ENCODE assay signal across 23 mouse cellular contexts in genomic region chr1:192311298-192311697, GRCm38 (mm10).
DNase-seq lines count a peak whose midpoint lies in the region; ATAC-seq and TF ChIP-seq lines count a peak whose summit lies in the region.
"Had no signal": no experiment of that assay in that cellular context is flagged by ENCODE, and none has a peak within 500 bp of the region (broad histone marks: within the 10 kb centered on the region; RNA-seq: fewer than 3 reads in every experiment).

No protein-coding gene starts in this region.

- no peak for TF ChIP-seq CTCF in intestine, postnatal 0 days (IDR thresholded peaks at IDR 0.05; ENCODE audit: low read depth)
- TF ChIP-seq CTCF in small intestine, adult 2 months (IDR thresholded peaks at IDR 0.05; ENCODE audit: extremely low read depth, insufficient read length, insufficient replicate concordance, low read depth, low read length): no peak

- no peaks in the 10 kb centered on the region for H3K27me3 ChIP-seq in midbrain, embryonic 11.5 days (ENCODE audit: control insufficient read depth, insufficient read depth, low read length)
- H3K27me3 ChIP-seq in midbrain, embryonic 13.5 days: no peaks in the 10 kb centered on the region
- no peaks in the 10 kb centered on the region for H3K27me3 ChIP-seq in intestine, embryonic 15.5 days (replicated peaks)
- H3K27me3 ChIP-seq in intestine, postnatal 0 days (replicated peaks; ENCODE audit: control insufficient read depth, insufficient read depth, low read length): no peaks in the 10 kb centered on the region
- H3K27me3 ChIP-seq in small intestine, adult 2 months (ENCODE audit: control insufficient read depth, insufficient read depth, low read length): no peaks in the 10 kb centered on the region
- H3K27me3 ChIP-seq: embryonic facial prominence, embryonic 12.5 days; forebrain, embryonic 13.5 days; forebrain, embryonic 15.5 days had no signal

- no peak overlapping the region for H3K4me3 ChIP-seq in midbrain, embryonic 11.5 days (ENCODE audit: low read depth, low read length)
- no peak overlapping the region for H3K4me3 ChIP-seq in midbrain, embryonic 13.5 days (replicated peaks)
- H3K4me3 ChIP-seq in intestine, embryonic 15.5 days (replicated peaks): no peak overlapping the region
- no peak overlapping the region for H3K4me3 ChIP-seq in intestine, postnatal 0 days (ENCODE audit: low read depth, low read length)
- no peak overlapping the region for H3K4me3 ChIP-seq in small intestine, adult 2 months (ENCODE audit: low read depth, low read length)
- H3K4me3 ChIP-seq: embryonic facial prominence, embryonic 10.5 days; embryonic facial prominence, embryonic 12.5 days; forebrain, embryonic 13.5 days; forebrain, embryonic 15.5 days had no signal

- H3K27ac ChIP-seq in midbrain, embryonic 11.5 days (ENCODE audit: low read depth, low read length): no peak overlapping the region
- no peak overlapping the region for H3K27ac ChIP-seq in midbrain, embryonic 13.5 days
- peak overlapping the region; percentile 76 for H3K27ac ChIP-seq in intestine, embryonic 15.5 days
- peak overlapping the region; percentile 86 for H3K27ac ChIP-seq in intestine, postnatal 0 days (ENCODE audit: low read depth, low read length)
- H3K27ac ChIP-seq in small intestine, adult 2 months (ENCODE audit: insufficient read depth, low read depth, low read length): peak overlapping the region; percentile 64; the same call in 1 of the 2 replicates
- H3K27ac ChIP-seq: embryonic facial prominence, embryonic 10.5 days; embryonic facial prominence, embryonic 12.5 days; forebrain, embryonic 13.5 days; forebrain, embryonic 15.5 days had no signal

- intact Hi-C loops in gastrocnemius, postnatal 14 days (cut with DNase I; ENCODE audit: low total_unique reads): no loop called here
- intact Hi-C loops in heart, postnatal 10 days (cut with DNase I): no loop called here

- no peak overlapping the region for H3K4me2 ChIP-seq in midbrain, embryonic 11.5 days
- no peak overlapping the region for H3K4me2 ChIP-seq in midbrain, embryonic 13.5 days (replicated peaks)
- no peak overlapping the region for H3K4me2 ChIP-seq in intestine, embryonic 15.5 days (replicated peaks)
- no peak overlapping the region for H3K4me2 ChIP-seq in intestine, postnatal 0 days (replicated peaks; ENCODE audit: low read depth)
- H3K4me2 ChIP-seq: embryonic facial prominence, embryonic 12.5 days; forebrain, embryonic 13.5 days; forebrain, embryonic 15.5 days had no signal

- no peak for ATAC-seq in midbrain, embryonic 11.5 days (ENCODE audit: low FRiP score)
- ATAC-seq in midbrain, embryonic 13.5 days: no peak
- peak; percentile 90 for ATAC-seq in intestine, embryonic 15.5 days
- ATAC-seq in intestine, postnatal 0 days: peak; percentile 95
- no peak for ATAC-seq in megakaryocyte, adult 5-6 weeks (ENCODE audit: poor library complexity, severe bottlenecking)
- ATAC-seq: CD4-positive, CD25-positive, alpha-beta regulatory T cell, adult 4 months; forebrain, embryonic 13.5 days; forebrain, embryonic 15.5 days had no signal

- H3K9me3 ChIP-seq in midbrain, embryonic 11.5 days (ENCODE audit: control insufficient read depth, low read length): no peaks in the 10 kb centered on the region
- no peaks in the 10 kb centered on the region for H3K9me3 ChIP-seq in midbrain, embryonic 13.5 days
- H3K9me3 ChIP-seq in intestine, embryonic 15.5 days: no peaks in the 10 kb centered on the region
- H3K9me3 ChIP-seq in intestine, postnatal 0 days (ENCODE audit: control insufficient read depth): no peaks in the 10 kb centered on the region
- H3K9me3 ChIP-seq: embryonic facial prominence, embryonic 10.5 days; embryonic facial prominence, embryonic 12.5 days; forebrain, embryonic 15.5 days; G1E had no signal

- peaks cover 7% of the 10 kb centered on the region for H3K4me1 ChIP-seq in midbrain, embryonic 11.5 days (ENCODE audit: control insufficient read depth, insufficient read depth, low read length)
- peaks cover 19% of the 10 kb centered on the region for H3K4me1 ChIP-seq in midbrain, embryonic 13.5 days (replicated peaks)
- H3K4me1 ChIP-seq in intestine, embryonic 15.5 days (replicated peaks): peaks cover 16% of the 10 kb centered on the region
- peaks cover 9% of the 10 kb centered on the region for H3K4me1 ChIP-seq in intestine, postnatal 0 days (replicated peaks; ENCODE audit: control insufficient read depth, insufficient read depth, low read length)
- H3K4me1 ChIP-seq in small intestine, adult 2 months (ENCODE audit: control insufficient read depth, insufficient read depth, insufficient read length, low read length): peaks cover 16% of the 10 kb centered on the region

- no peak for TF ChIP-seq POLR2A in small intestine, adult 2 months (IDR thresholded peaks at IDR 0.05; ENCODE audit: low read depth, low read length)

- peak; percentile 4 for DNase-seq in midbrain, embryonic 11.5 days (ENCODE audit: low spot score, missing footprints)
- no peak for DNase-seq in gastrocnemius, postnatal 14 days
- DNase-seq in heart, postnatal 10 days: no peak
- DNase-seq: adrenal gland, adult 2 months; adrenal gland, postnatal 10 days; adrenal gland, postnatal 25 days; B cell, adult 2 months; cerebellum, adult 11-12 months; cerebellum, adult 2 months; cerebellum, adult 9-10 months; cerebellum, postnatal 10 days; cerebellum, postnatal 25 days had no signal

- H3K9ac ChIP-seq in midbrain, embryonic 11.5 days (ENCODE audit: low read length): no peak overlapping the region
- H3K9ac ChIP-seq in midbrain, embryonic 13.5 days (replicated peaks): no peak overlapping the region
- H3K9ac ChIP-seq in intestine, embryonic 15.5 days: no peak overlapping the region
- H3K9ac ChIP-seq in intestine, postnatal 0 days (ENCODE audit: low read depth, low read length): no peak overlapping the region
- H3K9ac ChIP-seq: embryonic facial prominence, embryonic 12.5 days; forebrain, embryonic 13.5 days; forebrain, embryonic 15.5 days had no signal

- H3K36me3 ChIP-seq in midbrain, embryonic 11.5 days (ENCODE audit: control insufficient read depth, insufficient read depth, low read length): no peaks in the 10 kb centered on the region
- no peaks in the 10 kb centered on the region for H3K36me3 ChIP-seq in midbrain, embryonic 13.5 days
- H3K36me3 ChIP-seq in intestine, embryonic 15.5 days: no peaks in the 10 kb centered on the region
- no peaks in the 10 kb centered on the region for H3K36me3 ChIP-seq in intestine, postnatal 0 days (ENCODE audit: control insufficient read depth, insufficient read depth)
- no peaks in the 10 kb centered on the region for H3K36me3 ChIP-seq in small intestine, adult 2 months (ENCODE audit: control insufficient read depth, insufficient read depth, low read length)
- H3K36me3 ChIP-seq: embryonic facial prominence, embryonic 10.5 days; embryonic facial prominence, embryonic 12.5 days; forebrain, embryonic 15.5 days; G1E had no signal

Comparison
In these comparisons a context has a peak if more than half of its experiments do, and no peak if none do; other contexts are left out.
1. ATAC-seq: peak in intestine, embryonic 15.5 days (single experiment) and intestine, postnatal 0 days (single experiment); none in midbrain, embryonic 11.5 days (single experiment), midbrain, embryonic 13.5 days (single experiment) and megakaryocyte, adult 5-6 weeks (single experiment).
2. H3K27ac ChIP-seq: peak in intestine, embryonic 15.5 days (single experiment), intestine, postnatal 0 days (single experiment) and small intestine, adult 2 months (single experiment); none in midbrain, embryonic 11.5 days (single experiment) and midbrain, embryonic 13.5 days (single experiment).